In genomic region chr7:99101076-99101475, GRCm38 (mm10) we compare ENCODE assay signal across 13 mouse cellular contexts. TPM values are rescaled to one million over a fixed set of nuclear protein-coding genes. Genes with fewer than 3 reads are reported as not detected.
A peak's percentile ranks its signal among the peaks of the same experiment; 100 is the strongest.
DNase-seq lines count a peak whose midpoint lies in the region; ATAC-seq and TF ChIP-seq lines count a peak whose summit lies in the region.
"Had no signal": no experiment of that assay in that cellular context is flagged by ENCODE, and none has a peak within 500 bp of the region (broad histone marks: within the 10 kb centered on the region; RNA-seq: fewer than 3 reads in every experiment).

No protein-coding gene starts in this region.

- H3K9ac ChIP-seq in forebrain, embryonic 13.5 days, result no peak overlapping the region
- H3K9ac ChIP-seq in forebrain, embryonic 15.5 days (replicated peaks), result no peak overlapping the region
- H3K9ac ChIP-seq in liver, embryonic 14.5 days (replicated peaks), result no peak overlapping the region
- H3K9ac ChIP-seq: heart, embryonic 13.5 days; lung, embryonic 15.5 days had no signal

- H3K27me3 ChIP-seq in forebrain, embryonic 13.5 days, result no peaks in the 10 kb centered on the region
- H3K27me3 ChIP-seq in forebrain, embryonic 15.5 days, result no peaks in the 10 kb centered on the region
- H3K27me3 ChIP-seq in spleen, adult 2 months (ENCODE audit: control insufficient read depth, insufficient read depth, low read length), result no peaks in the 10 kb centered on the region
- H3K27me3 ChIP-seq in liver, embryonic 14.5 days (ENCODE audit: control insufficient read depth, insufficient read depth, low read length), result no peaks in the 10 kb centered on the region
- H3K27me3 ChIP-seq: heart, embryonic 13.5 days; lung, embryonic 15.5 days had no signal

- TF ChIP-seq CTCF in spleen, adult 2 months (IDR thresholded peaks at IDR 0.05; ENCODE audit: extremely low read depth, insufficient read depth, insufficient read length, insufficient replicate concordance), result no peak
- TF ChIP-seq CTCF in liver, embryonic 14.5 days (IDR thresholded peaks at IDR 0.05; ENCODE audit: low read depth), result no peak

- no peak overlapping the region for H3K4me2 ChIP-seq in forebrain, embryonic 13.5 days
- no peak overlapping the region for H3K4me2 ChIP-seq in forebrain, embryonic 15.5 days (replicated peaks)
- peak overlapping the region; percentile 18; the same call in 1 of the 2 replicates for H3K4me2 ChIP-seq in liver, embryonic 14.5 days (ENCODE audit: low read depth)
- H3K4me2 ChIP-seq: heart, embryonic 13.5 days; lung, embryonic 15.5 days had no signal

- no peak for TF ChIP-seq POLR2A in spleen, adult 2 months (IDR thresholded peaks at IDR 0.05; ENCODE audit: low read depth, low read length)

- peaks cover 27% of the 10 kb centered on the region for H3K4me1 ChIP-seq in forebrain, embryonic 13.5 days
- H3K4me1 ChIP-seq in forebrain, embryonic 15.5 days, result peaks cover 3% of the 10 kb centered on the region; the same call in 1 of the 2 replicates
- H3K4me1 ChIP-seq in spleen, adult 2 months (ENCODE audit: control insufficient read depth, insufficient read depth, insufficient read length), result peaks cover 19% of the 10 kb centered on the region; the same call in 1 of the 2 replicates
- H3K4me1 ChIP-seq in liver, embryonic 14.5 days (replicated peaks; ENCODE audit: control insufficient read depth in 2 of 2, insufficient read depth in 2 of 2, low read length in 1 of 2), result peaks cover 0 to 18% of the 10 kb centered on the region in 2 experiments; a peak in 2 of 4 replicates

- no peak overlapping the region for H3K27ac ChIP-seq in forebrain, embryonic 13.5 days
- no peak overlapping the region for H3K27ac ChIP-seq in forebrain, embryonic 15.5 days (replicated peaks)
- peak overlapping the region; percentile 27; the same call in 1 of the 2 replicates for H3K27ac ChIP-seq in spleen, adult 2 months (ENCODE audit: insufficient read depth, low read length)
- no peak overlapping the region for H3K27ac ChIP-seq in liver, embryonic 14.5 days
- H3K27ac ChIP-seq: gastrocnemius, adult 2 months; heart, embryonic 13.5 days; lung, embryonic 15.5 days had no signal

- H3K9me3 ChIP-seq in forebrain, embryonic 13.5 days (replicated peaks), result no peaks in the 10 kb centered on the region
- H3K9me3 ChIP-seq in forebrain, embryonic 15.5 days, result no peaks in the 10 kb centered on the region
- H3K9me3 ChIP-seq in liver, embryonic 14.5 days (ENCODE audit: control insufficient read depth, low read length), result no peaks in the 10 kb centered on the region
- H3K9me3 ChIP-seq: heart, embryonic 13.5 days; lung, embryonic 15.5 days had no signal

- no peak for TF ChIP-seq EP300 in liver, embryonic 14.5 days (IDR thresholded peaks at IDR 0.05; ENCODE audit: low read depth)

- no peak for DNase-seq in spleen, adult 2 months (ENCODE audit: low read depth in 1 of 2, low spot score in 2 of 2)
- no peak for DNase-seq in spleen, postnatal 10 days (ENCODE audit: low spot score in 2 of 2)
- DNase-seq in liver, embryonic 14.5 days (ENCODE audit: low read depth in 3 of 3, low spot score in 3 of 3), result no peak
- DNase-seq in right cerebral cortex, adult 18-20 months, result no peak
- DNase-seq in adrenal gland, adult (ENCODE audit: inconsistent age in 2 of 2, low spot score in 1 of 2), result no peak
- DNase-seq: cerebellum, adult 11-12 months; gastrocnemius, adult 2 months; thymus, adult 18-20 months had no signal

- WGBS in forebrain, embryonic 13.5 days, result 51% methylated on average over 2 of the region's 2 CpGs
- 40% methylated on average over 2 of the region's 2 CpGs for WGBS in forebrain, embryonic 15.5 days
- WGBS in spleen, adult 2 months, result 55% methylated on average over 2 of the region's 2 CpGs
- WGBS in liver, embryonic 14.5 days (ENCODE audit: insufficient replicate concordance), result 44% methylated on average over 2 of the region's 2 CpGs

- 0 out of 2 replicates have a peak, but pooled peaks have one; percentile 13 for ATAC-seq in forebrain, embryonic 13.5 days
- ATAC-seq in forebrain, embryonic 15.5 days (replicated peaks), result no peak
- ATAC-seq in liver, embryonic 14.5 days (ENCODE audit: insufficient read depth), result peak; percentile 34; the same call in 1 of the 2 replicates
- ATAC-seq in frontal cortex, adult (ENCODE audit: low TSS enrichment), result no peak

- H3K36me3 ChIP-seq in forebrain, embryonic 13.5 days (ENCODE audit: poor library complexity, severe bottlenecking), result 0 out of 2 replicates have a peak, but pooled peaks cover 6% of the 10 kb centered on the region
- H3K36me3 ChIP-seq in forebrain, embryonic 15.5 days, result no peaks in the 10 kb centered on the region
- peaks cover 18% of the 10 kb centered on the region for H3K36me3 ChIP-seq in spleen, adult 2 months (ENCODE audit: control insufficient read depth, insufficient read depth, low read length)
- H3K36me3 ChIP-seq in liver, embryonic 14.5 days (replicated peaks; ENCODE audit: control insufficient read depth, insufficient read depth, low read depth), result no peaks in the 10 kb centered on the region

- no peak overlapping the region for H3K4me3 ChIP-seq in forebrain, embryonic 13.5 days
- H3K4me3 ChIP-seq in forebrain, embryonic 15.5 days, result no peak overlapping the region
- H3K4me3 ChIP-seq in spleen, adult 2 months (ENCODE audit: extremely low read depth, insufficient read depth, insufficient read length), result no peak overlapping the region
- H3K4me3 ChIP-seq in liver, embryonic 14.5 days (ENCODE audit: insufficient read depth in 1 of 2, low read depth in 2 of 2, low read length in 2 of 2), result no peak overlapping the region
- H3K4me3 ChIP-seq: gastrocnemius, adult 2 months; heart, embryonic 13.5 days; lung, embryonic 15.5 days had no signal

RNA-seq across cellular contexts. Expression of gene Uvrag, which starts 39.9 kb away (rescaled TPM):
- polyA plus RNA-seq in forebrain, embryonic 13.5 days (2015; fragmentation: Nextera tagmentation; extraction: Ambion mirVana), result 13.6 and 14.6 TPM in 2 replicates
- 17.2 and 17.3 TPM in 2 replicates for polyA plus RNA-seq in forebrain, embryonic 15.5 days (2015; fragmentation: Nextera tagmentation; extraction: Ambion mirVana)
- 45.9 and 112 TPM in 2 replicates for polyA plus RNA-seq in spleen, adult 2 months (2012; rRNA removed)
- polyA plus RNA-seq in liver, embryonic 14.5 days (2012; rRNA removed), result 2.4 and 3.9 TPM in 2 replicates
- 5.7 and 7.4 TPM in 2 replicates for polyA plus RNA-seq in liver, embryonic 14.5 days (2014; fragmentation: Nextera tagmentation; extraction: Ambion mirVana)

Comparison
In these comparisons a context has a peak if more than half of its experiments do, and no peak if none do; other contexts are left out.
1. ATAC-seq: peak in forebrain, embryonic 13.5 days (single experiment) and liver, embryonic 14.5 days (single experiment); none in forebrain, embryonic 15.5 days (single experiment) and frontal cortex, adult (single experiment).